In genomic region chr13:50417389-50418183, GRCm38 (mm10) we compare ENCODE assay signal across 8 mouse cellular contexts. TPM values are rescaled to one million over a fixed set of nuclear protein-coding genes. Genes with fewer than 3 reads are reported as not detected.
DNase-seq lines count a peak whose midpoint lies in the region; ATAC-seq and TF ChIP-seq lines count a peak whose summit lies in the region.

Gene Fbxw17, plus strand, starts transcription at chr13:50417864.

- H3K4me1 ChIP-seq in forebrain, embryonic 12.5 days: peaks cover 10% of the 10 kb centered on the region
- H3K4me1 ChIP-seq in heart, postnatal 0 days (ENCODE audit: control insufficient read depth, insufficient read depth): no peaks in the 10 kb centered on the region; the same call in 1 of the 2 replicates
- no peaks in the 10 kb centered on the region; the same call in 1 of the 2 replicates for H3K4me1 ChIP-seq in liver, embryonic 16.5 days (ENCODE audit: control insufficient read depth, low read depth, low read length)
- peaks cover 17% of the 10 kb centered on the region for H3K4me1 ChIP-seq in neural tube, embryonic 13.5 days (replicated peaks)
- peaks cover 3% of the 10 kb centered on the region for H3K4me1 ChIP-seq in testis, adult 2 months (ENCODE audit: control insufficient read depth, insufficient read depth, low read length)

- H3K27ac ChIP-seq in forebrain, embryonic 12.5 days: no peak within 1 kb of the TSS
- H3K27ac ChIP-seq in heart, postnatal 0 days (ENCODE audit: low read depth): peak within 1 kb of the TSS; percentile 26; the same call in 1 of the 2 replicates
- H3K27ac ChIP-seq in liver, embryonic 16.5 days (ENCODE audit: low read length): no peak within 1 kb of the TSS
- H3K27ac ChIP-seq in neural tube, embryonic 13.5 days (replicated peaks): peak within 1 kb of the TSS; percentile 66
- peak within 1 kb of the TSS; percentile 20; the same call in 1 of the 2 replicates for H3K27ac ChIP-seq in testis, adult 2 months (ENCODE audit: control insufficient read depth, insufficient read depth, low read depth, low read length)

- peak; percentile 98 for ATAC-seq in forebrain, embryonic 12.5 days (ENCODE audit: low FRiP score)
- peak; percentile 96 for ATAC-seq in heart, postnatal 0 days (ENCODE audit: insufficient read depth, low read depth)
- peak; percentile 76 for ATAC-seq in liver, embryonic 16.5 days (ENCODE audit: low read depth)
- peak; percentile 99 for ATAC-seq in neural tube, embryonic 13.5 days (ENCODE audit: low read depth)

- H3K36me3 ChIP-seq in forebrain, embryonic 12.5 days (replicated peaks): peaks cover 10% of the 10 kb centered on the region; the same call in 1 of the 2 replicates
- peaks cover 17% of the 10 kb centered on the region; the same call in 1 of the 2 replicates for H3K36me3 ChIP-seq in heart, postnatal 0 days (replicated peaks; ENCODE audit: control insufficient read depth, insufficient read depth, low read length)
- no peaks in the 10 kb centered on the region for H3K36me3 ChIP-seq in liver, embryonic 16.5 days (ENCODE audit: control insufficient read depth, insufficient read depth)
- H3K36me3 ChIP-seq in neural tube, embryonic 13.5 days: peaks cover 26% of the 10 kb centered on the region
- no peaks in the 10 kb centered on the region for H3K36me3 ChIP-seq in testis, adult 2 months (ENCODE audit: control insufficient read depth, insufficient read depth, low read length)

- 11% methylated on average over 35 of the region's 35 CpGs for WGBS in forebrain, embryonic 12.5 days
- WGBS in heart, postnatal 0 days: 12% methylated on average over 32 of the region's 35 CpGs
- 10% methylated on average over 30 of the region's 35 CpGs for WGBS in liver, embryonic 16.5 days (ENCODE audit: insufficient replicate concordance)
- 14% methylated on average over 35 of the region's 35 CpGs for WGBS in neural tube, embryonic 13.5 days

- H3K27me3 ChIP-seq in forebrain, embryonic 12.5 days: no peaks in the 10 kb centered on the region
- H3K27me3 ChIP-seq in heart, postnatal 0 days (ENCODE audit: control insufficient read depth, insufficient read depth, low read length): no peaks in the 10 kb centered on the region
- no peaks in the 10 kb centered on the region for H3K27me3 ChIP-seq in liver, embryonic 16.5 days (ENCODE audit: control insufficient read depth, insufficient read depth, low read depth, low read length)
- no peaks in the 10 kb centered on the region for H3K27me3 ChIP-seq in neural tube, embryonic 13.5 days
- H3K27me3 ChIP-seq in testis, adult 2 months (ENCODE audit: control insufficient read depth, insufficient read depth, low read length): no peaks in the 10 kb centered on the region

- peak within 1 kb of the TSS; percentile 86 for H3K4me3 ChIP-seq in forebrain, embryonic 12.5 days (replicated peaks)
- H3K4me3 ChIP-seq in heart, postnatal 0 days (ENCODE audit: low read depth, low read length): peak within 1 kb of the TSS; percentile 91
- peak within 1 kb of the TSS; percentile 69 for H3K4me3 ChIP-seq in liver, embryonic 16.5 days (ENCODE audit: low read depth, low read length)
- peak within 1 kb of the TSS; percentile 80 for H3K4me3 ChIP-seq in neural tube, embryonic 13.5 days
- H3K4me3 ChIP-seq in testis, adult 2 months (ENCODE audit: control insufficient read depth, low read depth, low read length): peak within 1 kb of the TSS; percentile 88

- peak; percentile 53 for TF ChIP-seq POLR2A in testis, adult 2 months (IDR thresholded peaks at IDR 0.05; ENCODE audit: control insufficient read depth, low read depth, low read length)

- H3K4me2 ChIP-seq in forebrain, embryonic 12.5 days: peak within 1 kb of the TSS; percentile 78
- H3K4me2 ChIP-seq in heart, postnatal 0 days (ENCODE audit: low read depth, low read length): peak within 1 kb of the TSS; percentile 87
- peak within 1 kb of the TSS; percentile 68 for H3K4me2 ChIP-seq in liver, embryonic 16.5 days (ENCODE audit: low read depth, low read length)
- peak within 1 kb of the TSS; percentile 73 for H3K4me2 ChIP-seq in neural tube, embryonic 13.5 days

- DNase-seq in CD4-positive, CD25-positive, alpha-beta regulatory T cell, adult 2 months (ENCODE audit: low read depth, low spot score): peak; percentile 80
- DNase-seq in c-Kit-negative CD71-positive TER-119-positive erythroid progenitor cells, embryonic 14.5 days (ENCODE audit: low read depth, low spot score): peak; percentile 5
- peak; percentile 81 for DNase-seq in heart, postnatal 0 days (ENCODE audit: low spot score)
- peak; percentile 83 to 89 for DNase-seq in kidney, postnatal 4 days

- TF ChIP-seq CTCF in heart, postnatal 0 days (IDR thresholded peaks at IDR 0.05; ENCODE audit: low read depth): no peak
- TF ChIP-seq CTCF in testis, adult 2 months (IDR thresholded peaks at IDR 0.05; ENCODE audit: control insufficient read depth, insufficient read depth, insufficient replicate concordance, low read depth, low read length): no peak

- no peak for TF ChIP-seq EP300 in heart, postnatal 0 days (IDR thresholded peaks at IDR 0.05; ENCODE audit: low read depth)

- H3K9me3 ChIP-seq in forebrain, embryonic 12.5 days: no peaks in the 10 kb centered on the region
- no peaks in the 10 kb centered on the region for H3K9me3 ChIP-seq in heart, postnatal 0 days (replicated peaks; ENCODE audit: control insufficient read depth, low read length)
- H3K9me3 ChIP-seq in liver, embryonic 16.5 days (replicated peaks; ENCODE audit: control insufficient read depth, low read length): no peaks in the 10 kb centered on the region
- no peaks in the 10 kb centered on the region for H3K9me3 ChIP-seq in neural tube, embryonic 13.5 days

- H3K9ac ChIP-seq in forebrain, embryonic 12.5 days: peak within 1 kb of the TSS; percentile 90
- peak within 1 kb of the TSS; percentile 82 for H3K9ac ChIP-seq in heart, postnatal 0 days (replicated peaks; ENCODE audit: low read depth, low read length)
- H3K9ac ChIP-seq in liver, embryonic 16.5 days (ENCODE audit: low read depth, low read length): peak within 1 kb of the TSS; percentile 62
- H3K9ac ChIP-seq in neural tube, embryonic 13.5 days: peak within 1 kb of the TSS; percentile 92

RNA-seq across cellular contexts. Expression of gene Fbxw17, which starts in this region (rescaled TPM):
- polyA plus RNA-seq in forebrain, embryonic 12.5 days (2016; fragmentation: Nextera tagmentation; extraction: Ambion mirVana): 31.0 and 32.5 TPM in 2 replicates
- 32.3 and 501 TPM in 2 replicates for total RNA-seq in heart, postnatal 0 days (2014; rRNA removed; ENCODE audit: low replicate concordance)
- 10.5 and 12.7 TPM in 2 replicates for polyA plus RNA-seq in heart, postnatal 0 days (2015; fragmentation: Nextera tagmentation; extraction: Ambion mirVana)
- polyA plus RNA-seq in liver, embryonic 16.5 days (2015; fragmentation: Nextera tagmentation; extraction: Ambion mirVana): 3.7 and 3.9 TPM in 2 replicates
- polyA plus RNA-seq in neural tube, embryonic 13.5 days (2015; fragmentation: Nextera tagmentation; extraction: Ambion mirVana): 30.4 and 39.6 TPM in 2 replicates
- polyA plus RNA-seq in testis, adult 2 months (2012; rRNA removed): 14.3 and 17.2 TPM in 2 replicates

Comparison
In these comparisons a context has a peak if more than half of its experiments do, and no peak if none do; other contexts are left out.
1. DNase-seq: peak in every context shown above with its lines; median percentile 86 in kidney, postnatal 4 days; 81 in heart, postnatal 0 days; 80 in CD4-positive, CD25-positive, alpha-beta regulatory T cell, adult 2 months; 5 in c-Kit-negative CD71-positive TER-119-positive erythroid progenitor cells, embryonic 14.5 days.
2. H3K27ac ChIP-seq: peak in heart, postnatal 0 days (single experiment), neural tube, embryonic 13.5 days (single experiment) and testis, adult 2 months (single experiment); none in forebrain, embryonic 12.5 days (single experiment) and liver, embryonic 16.5 days (single experiment).
3. Peak in every context shown above with its lines, with median percentiles within 50 percentile points of each other: ATAC-seq, H3K4me2 ChIP-seq, H3K4me3 ChIP-seq and H3K9ac ChIP-seq.